Mouse (Mus musculus) embryo, embryonic 11 days (tissue): Measurements from ENCODE around the gene Nae1.
"Not testable (repeated sequence)": the region's sequence is repeated elsewhere in the genome, so short reads cannot be mapped to it uniquely, and the experiment has no call there.

ENCODE experiments used
- DNase-seq: peaks from one replicate; pipeline ENCODE4 v3.0.0-alpha.2; 2015

The Nae1 gene

DNA sequence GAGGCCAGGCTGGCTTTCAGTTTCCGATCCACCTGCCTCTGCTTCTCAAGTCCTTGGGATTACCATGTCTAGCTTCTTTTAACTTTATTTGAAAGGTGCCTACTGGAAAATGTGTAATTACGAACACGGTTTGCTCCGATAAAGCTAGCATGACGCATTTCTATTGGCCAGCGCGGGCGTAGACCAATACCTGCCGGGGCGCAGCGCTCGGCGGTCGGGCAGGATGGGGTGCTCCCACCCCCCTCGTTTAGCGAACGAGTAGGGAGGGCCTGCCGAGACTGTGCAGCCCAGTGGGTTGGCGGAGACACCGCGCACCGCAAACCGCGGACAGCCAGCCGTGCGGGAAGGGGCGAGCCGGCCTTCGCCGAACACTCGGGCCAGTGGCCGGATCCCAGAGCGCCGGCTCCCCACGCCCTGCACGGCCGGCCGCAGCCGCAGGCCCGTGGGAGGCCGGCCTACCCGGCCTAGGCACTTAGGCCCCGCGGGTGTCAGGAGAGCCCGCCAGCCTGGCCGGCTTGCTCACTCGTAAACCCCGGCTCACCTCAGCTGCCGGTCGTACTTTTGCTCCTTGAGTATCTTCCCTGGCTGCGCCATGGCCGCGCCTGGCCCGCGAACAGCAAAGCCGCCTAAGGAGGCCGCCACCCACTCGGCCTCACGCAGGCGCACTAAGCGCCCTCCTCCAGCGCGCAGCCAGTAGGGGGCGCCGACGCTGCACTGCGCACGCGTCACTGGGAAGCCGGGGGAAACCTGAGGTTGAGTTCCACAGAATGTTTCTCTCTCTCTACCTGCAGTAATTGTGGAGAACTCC is at the start of gene Nae1, which contains the start of gene Car7:
TSS of gene Nae1 (minus strand) at position 667 of the 808 bp plus-strand sequence.
TSS of gene Car7 (plus strand) at position 719 of the 808 bp plus-strand sequence.
- DNase-seq = peak; percentile 95

- DNase-seq = not testable (repeated sequence)
These were observed 43.2 kb upstream of the Nae1 start for GRCm38 (mm10) chr8:104577606-104578005.

GRCm38 (mm10) chr8:104576820-104577219 is 42.4 kb upstream of the Nae1 start:
- no peak for DNase-seq

GRCm38 (mm10) chr8:104570436-104571343 is 36.3 kb upstream of the Nae1 start:
- peak; percentile 93 for DNase-seq

GRCm38 (mm10) chr8:104569559-104569958 is 35.1 kb upstream of the Nae1 start:
- DNase-seq = peak; percentile 50

DNA sequence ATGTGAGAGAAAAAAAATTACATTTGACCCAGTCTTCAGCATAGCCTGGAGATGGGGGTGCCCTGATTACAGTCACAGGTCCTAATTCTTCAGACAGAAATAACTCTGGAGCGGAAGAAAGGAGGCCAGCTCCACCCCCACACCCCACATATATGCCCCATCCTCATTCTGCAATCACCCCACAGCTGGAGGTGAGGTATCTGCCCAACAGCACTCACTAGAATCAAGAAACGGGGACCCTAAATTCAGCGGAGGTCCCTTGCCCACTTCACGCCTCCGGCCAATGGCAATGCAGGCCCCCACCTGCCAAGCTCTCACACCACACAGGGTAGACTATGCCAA is 31.0 kb upstream of the Nae1 start:
- DNase-seq = no peak

DNA sequence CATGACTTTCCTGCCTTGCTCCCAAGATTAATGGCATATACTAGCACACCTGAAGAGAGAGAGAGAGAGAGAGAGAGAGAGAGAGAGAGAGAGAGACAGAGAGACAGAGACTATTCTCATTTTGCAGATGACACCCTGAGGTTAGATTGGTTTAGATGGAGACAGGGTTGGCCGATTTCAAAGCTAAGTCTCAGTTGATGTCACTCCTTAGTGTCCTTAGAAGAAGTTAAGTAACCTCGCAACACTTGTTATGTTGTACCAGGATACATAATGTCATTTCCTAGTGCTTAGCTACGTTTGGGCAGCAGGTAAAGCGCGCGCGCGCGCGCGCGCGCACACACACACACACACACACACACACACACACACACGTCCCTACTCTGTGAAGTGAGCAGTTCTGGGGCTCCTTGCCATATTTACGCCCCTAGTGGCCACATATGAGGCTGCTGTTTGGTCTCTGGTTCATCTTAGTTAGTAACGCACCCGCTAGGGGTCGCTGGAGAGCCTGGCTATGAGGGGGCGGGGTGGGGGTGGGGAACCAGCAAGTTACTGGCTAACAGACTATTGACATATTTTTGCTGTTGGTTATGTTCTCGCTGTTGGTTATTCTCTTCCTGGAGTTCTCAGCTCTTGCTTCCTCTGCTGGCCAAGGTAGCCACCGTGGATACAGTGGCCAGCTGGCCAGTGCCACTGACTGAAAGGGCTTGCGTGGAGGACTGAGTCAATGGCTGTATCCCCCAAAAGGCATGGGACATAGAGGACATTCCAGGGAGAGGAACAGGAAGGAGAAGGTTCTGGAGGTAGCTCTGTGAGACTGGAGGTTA is 30.4 kb upstream of the Nae1 start:
- DNase-seq = peak; percentile 94

- no peak for DNase-seq
These were observed 26.3 kb upstream of the Nae1 start for GRCm38 (mm10) chr8:104560731-104561130.

DNA sequence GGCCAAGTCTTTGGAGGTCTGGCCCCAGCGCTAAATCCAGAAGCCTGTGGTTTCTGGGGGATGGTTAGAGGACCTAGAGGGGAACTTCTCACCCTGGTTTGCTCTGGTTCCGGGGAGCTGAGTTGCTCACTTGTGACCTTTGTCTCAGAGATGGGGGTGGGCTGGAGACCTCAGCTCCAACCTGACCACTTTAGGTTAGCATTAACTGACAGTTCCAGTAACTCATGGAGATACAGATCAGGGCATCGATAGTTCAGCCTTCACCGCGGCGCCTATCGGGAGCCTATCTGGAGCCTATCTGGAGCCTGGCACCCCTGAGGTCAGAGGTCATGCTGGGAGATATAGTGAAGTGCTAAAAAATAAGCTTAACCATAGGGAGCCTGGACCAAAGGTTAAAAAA is 22.8 kb upstream of the Nae1 start:
- DNase-seq = no peak

DNA sequence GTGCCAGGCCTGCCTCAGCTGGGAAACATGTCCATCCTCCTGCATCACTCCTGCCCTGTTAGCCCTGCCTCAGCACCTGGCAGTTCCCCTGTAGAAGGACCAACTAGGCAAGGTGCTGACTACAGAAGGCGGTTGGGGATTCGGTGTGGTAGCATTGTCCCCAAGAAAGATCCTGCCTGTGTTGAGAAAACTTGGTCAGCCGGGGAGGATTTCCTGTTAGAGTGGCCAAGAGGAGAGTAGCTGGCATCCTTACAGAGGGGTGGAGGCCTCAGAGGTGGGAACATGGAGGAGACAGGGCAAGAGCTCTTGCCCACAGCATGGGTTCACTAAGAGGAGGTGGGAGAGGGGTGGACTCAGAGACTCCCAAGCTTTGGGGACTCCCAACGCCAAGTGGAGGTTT is 20.8 kb upstream of the Nae1 start:
- DNase-seq = no peak

- DNase-seq = no peak
These were observed 9.1 kb upstream of the Nae1 start for GRCm38 (mm10) chr8:104543440-104544045.

- DNase-seq = no peak
These were observed 7.7 kb upstream of the Nae1 start for GRCm38 (mm10) chr8:104542160-104542559.

DNA sequence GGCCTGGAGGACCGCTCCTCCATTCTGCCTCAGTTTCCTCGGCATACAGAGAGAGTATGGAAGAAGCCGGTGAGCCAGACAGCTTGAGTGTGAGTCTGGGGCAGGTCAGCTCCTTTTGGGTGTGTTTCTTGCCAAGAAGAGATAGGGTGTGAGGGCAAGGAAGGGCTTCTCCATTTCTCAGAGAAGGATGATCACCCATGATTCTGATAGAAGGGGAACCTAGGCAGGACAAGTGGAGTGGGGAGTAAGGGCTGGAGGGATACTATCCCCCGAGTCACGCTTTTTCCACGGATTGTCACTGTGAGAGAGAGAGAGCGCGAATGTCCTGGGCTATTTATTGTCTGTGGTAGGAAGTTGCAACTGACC is 7.1 kb upstream of the Nae1 start:
- DNase-seq = no peak

GRCm38 (mm10) chr8:104540710-104541514 is 6.5 kb upstream of the Nae1 start:
- peak; percentile 46 for DNase-seq

- DNase-seq = no peak
These were observed 5.8 kb upstream of the Nae1 start for GRCm38 (mm10) chr8:104540238-104540637.

GRCm38 (mm10) chr8:104539566-104539965 is 5.1 kb upstream of the Nae1 start:
- DNase-seq = no peak

- DNase-seq = no peak
These were observed 4.5 kb upstream of the Nae1 start for GRCm38 (mm10) chr8:104538896-104539295.

DNA sequence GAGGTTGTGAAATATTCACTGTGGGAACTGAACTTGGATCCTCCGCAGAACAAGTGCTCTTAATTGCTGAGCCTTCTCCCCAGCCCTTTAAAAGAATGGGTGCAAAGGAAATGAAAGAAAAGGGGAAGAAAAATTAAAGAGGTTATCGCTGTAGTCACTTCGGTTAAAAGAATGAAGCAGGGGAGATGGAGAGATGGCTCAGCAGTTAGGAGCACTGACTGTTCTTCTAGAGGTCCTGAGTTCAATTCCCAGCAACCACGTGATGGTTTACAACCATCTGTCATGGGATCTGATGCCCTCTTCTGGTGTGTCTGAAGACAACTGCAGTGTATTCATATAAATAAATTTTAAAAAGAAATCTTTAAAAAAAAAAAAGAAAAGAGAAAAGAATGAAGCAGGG is 1.6 kb upstream of the Nae1 start:
- DNase-seq = no peak

- no peak for DNase-seq
These were observed 941 bp upstream of the Nae1 start for GRCm38 (mm10) chr8:104535378-104535777.

- no peak for DNase-seq
These were observed 323 bp upstream of the Nae1 start for GRCm38 (mm10) chr8:104534779-104535141.

- DNase-seq = no peak
These were observed 886 bp downstream of the Nae1 start for GRCm38 (mm10) chr8:104533551-104533950.

- no peak for DNase-seq
These were observed 4.8 kb downstream of the Nae1 start for GRCm38 (mm10) chr8:104529671-104530070.
